Mouse (Mus musculus) neural tube, embryonic 11.5 days (tissue): ENCODE measurements at regions not wholly inside any gene's neighbourhood (a gene's known extent, or its start where the extent isn't known, plus 50 kb on each side); places are given as distances from the start of the nearest gene placed in this dataset.

Source experiments
- ATAC-seq: fragments of 200-750 bp; cut with Nextera tagmentation; 2 replicates; pipeline ENCODE4 v1.8.0; 2017; ENCODE audit warnings: moderate number of reproducible peaks, mild to moderate bottlenecking, moderate TSS enrichment, moderate library complexity; ENCODE audit not compliant: insufficient read depth, low FRiP score, low TSS enrichment
- DNase-seq: peaks from one replicate; pipeline ENCODE4 v3.0.0-alpha.2; 2015; ENCODE audit warnings: low spot score
- H3K27ac ChIP-seq: fragments of 300-500 bp; sonication (generic); 2 replicates; pipeline ENCODE4 v1.5.1; 2014; ENCODE audit warnings: low read depth, mild to moderate bottlenecking, low read length
- H3K27me3 ChIP-seq: fragments of 300-500 bp; sonication (generic); 2 replicates; pipeline ENCODE4 v1.6.1; 2014; ENCODE audit warnings: mild to moderate bottlenecking, low read length, mixed read lengths; ENCODE audit not compliant: control insufficient read depth, insufficient read depth
- H3K36me3 ChIP-seq: fragments of 300-500 bp; sonication (generic); 2 replicates; pipeline ENCODE4 v1.6.1; 2014; ENCODE audit warnings: mild to moderate bottlenecking, low read length, moderate library complexity, mixed read lengths; ENCODE audit not compliant: control insufficient read depth, insufficient read depth
- H3K4me1 ChIP-seq: fragments of 300-500 bp; sonication (generic); 2 replicates; pipeline ENCODE4 v1.6.1; 2014; ENCODE audit warnings: low read length, mixed read lengths; ENCODE audit not compliant: control insufficient read depth, insufficient read depth
- H3K4me2 ChIP-seq: fragments of 300-500 bp; sonication (generic); 2 replicates; pipeline ENCODE4 v1.6.1; 2014; ENCODE audit warnings: low read depth, mild to moderate bottlenecking, moderate library complexity
- H3K4me3 ChIP-seq: fragments of 300-500 bp; sonication (generic); 2 replicates; pipeline ENCODE4 v1.5.1; 2014; ENCODE audit warnings: low read depth, low read length
- H3K9ac ChIP-seq: fragments of 300-500 bp; sonication (generic); 2 replicates; pipeline ENCODE4 v1.6.1; 2014; ENCODE audit warnings: mild to moderate bottlenecking, low read length
- H3K9me3 ChIP-seq: fragments of 300-500 bp; sonication (generic); 2 replicates; pipeline ENCODE4 v1.6.1; 2016; ENCODE audit warnings: low read length; ENCODE audit not compliant: control insufficient read depth
- WGBS: fragments of 180-500 bp; shearing (Covaris S2); extraction: QIAGEN DNeasy Blood & Tissue Kit; methylation state at CpG from one replicate; pipeline ENCODE4 v1.1.7; 2014; 5-methylcytosine and 5-hydroxymethylcytosine counted together

DNA sequence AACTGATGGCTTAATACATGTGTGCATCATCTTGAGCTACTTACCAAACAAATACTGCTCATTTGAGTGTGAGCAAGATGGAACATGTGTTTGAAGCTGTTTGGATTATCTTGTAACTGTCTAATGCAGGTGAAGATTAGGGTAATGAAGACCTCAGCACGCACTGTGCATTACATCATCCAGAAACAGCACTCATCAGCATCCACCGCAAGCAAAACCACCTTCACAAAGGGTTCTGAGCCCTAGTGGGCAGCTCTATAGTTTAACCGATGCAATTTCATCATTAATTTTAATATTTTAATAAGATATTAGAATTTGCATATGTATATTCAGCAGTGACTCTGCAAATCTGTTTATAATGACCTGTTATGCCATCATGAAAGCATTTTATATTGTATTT is 664.1 kb downstream of the Lrriq3 start:
- WGBS = 96% methylated on average over 3 of the region's 3 CpGs
- ATAC-seq = no peak; the same call in 1 of the 2 replicates
- no peaks in the 10 kb centered on the region for H3K9me3 ChIP-seq

DNA sequence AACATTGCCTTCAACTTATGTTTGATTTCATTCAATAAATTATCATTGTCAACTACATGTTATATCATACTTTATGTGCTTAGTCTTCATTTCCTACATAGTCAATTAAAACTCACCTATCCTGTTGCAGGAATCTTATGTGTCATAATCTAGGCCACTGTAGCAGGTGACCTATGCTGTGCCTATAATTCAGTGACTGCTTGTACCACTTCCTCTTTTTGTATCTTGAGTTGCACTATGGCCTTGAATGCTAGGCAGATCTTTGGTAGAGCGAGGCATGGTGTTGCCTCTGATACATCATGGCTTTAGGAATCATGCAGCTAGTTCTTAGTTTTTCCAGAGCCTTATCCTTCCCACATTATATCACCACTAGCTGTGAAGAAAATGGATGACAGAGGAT is 682.8 kb downstream of the Lrriq3 start:
- H3K4me1 ChIP-seq = no peaks in the 10 kb centered on the region
- H3K9ac ChIP-seq = no peak overlapping the region
- H3K4me3 ChIP-seq = no peak overlapping the region
- no peak for DNase-seq
- H3K4me2 ChIP-seq = no peak overlapping the region
- ATAC-seq = no peak
- H3K27ac ChIP-seq = no peak overlapping the region
- H3K27me3 ChIP-seq = no peaks in the 10 kb centered on the region
- no peaks in the 10 kb centered on the region for H3K9me3 ChIP-seq
- 88% methylated on average over 1 of the region's 1 CpGs for WGBS
- H3K36me3 ChIP-seq = no peaks in the 10 kb centered on the region

More for the DNA sequence above, 664.1 kb downstream of the Lrriq3 start:
- no peak overlapping the region for H3K4me2 ChIP-seq
- H3K27ac ChIP-seq = no peak overlapping the region
- no peak overlapping the region for H3K9ac ChIP-seq
- no peaks in the 10 kb centered on the region for H3K27me3 ChIP-seq
- no peak overlapping the region for H3K4me3 ChIP-seq
- no peaks in the 10 kb centered on the region for H3K36me3 ChIP-seq
- no peak for DNase-seq
- H3K4me1 ChIP-seq = no peaks in the 10 kb centered on the region

DNA sequence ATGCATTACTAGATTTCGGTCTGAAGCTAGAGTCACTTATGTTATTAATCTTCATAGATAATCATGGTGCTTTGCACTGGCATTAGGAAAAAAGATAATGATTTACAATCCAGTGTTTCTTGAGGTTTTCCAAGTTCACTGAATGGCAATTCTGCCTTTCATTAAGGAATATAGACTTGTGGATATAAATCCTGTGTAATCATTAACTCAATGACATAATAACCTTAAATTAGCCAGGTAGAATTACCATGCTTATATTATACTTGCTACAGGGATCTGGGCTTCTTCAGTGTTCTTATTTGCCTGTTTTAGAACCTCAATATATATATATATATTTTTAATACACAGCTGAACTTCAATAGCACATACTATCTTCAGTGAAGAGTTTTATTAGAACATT is 683.8 kb downstream of the Lrriq3 start:
- Histone ChIP-seq H3K4me3 (no peak overlapping the region), H3K4me1 (no peaks in the 10 kb centered on the region), H3K27me3 (no peaks in the 10 kb centered on the region), H3K27ac (no peak overlapping the region), H3K4me2 (no peak overlapping the region), H3K36me3 (no peaks in the 10 kb centered on the region), H3K9ac (no peak overlapping the region), H3K9me3 (no peaks in the 10 kb centered on the region)
- no peak for DNase-seq
- ATAC-seq = no peak
- 94% methylated on average over 1 of the region's 1 CpGs for WGBS

DNA sequence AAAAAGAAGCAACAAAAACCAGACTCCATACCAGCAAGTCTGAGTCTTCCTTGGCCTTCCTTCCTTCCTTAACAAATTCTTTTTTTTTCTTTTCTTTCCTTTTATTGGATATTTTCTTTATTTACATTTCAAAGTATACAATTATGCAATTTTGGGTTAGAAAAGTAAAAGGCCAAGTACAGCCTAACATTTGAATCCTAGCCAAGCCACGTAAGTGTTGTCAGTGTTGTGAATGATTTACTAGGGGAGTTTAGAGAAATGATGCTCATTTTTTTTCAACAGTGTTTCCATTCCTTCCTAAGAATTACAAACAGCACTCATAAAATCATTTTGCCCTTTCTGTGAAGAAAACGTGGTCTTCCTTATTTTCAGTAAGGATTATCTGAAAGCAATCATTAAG is 722.5 kb downstream of the Lrriq3 start:
- WGBS = 75% methylated on average over 2 of the region's 2 CpGs
- Histone ChIP-seq H3K4me2 (no peak overlapping the region), H3K4me3 (no peak overlapping the region), H3K9ac (no peak overlapping the region), H3K27me3 (no peaks in the 10 kb centered on the region), H3K9me3 (no peaks in the 10 kb centered on the region), H3K27ac (no peak overlapping the region), H3K36me3 (no peaks in the 10 kb centered on the region), H3K4me1 (no peaks in the 10 kb centered on the region)
- ATAC-seq (no peak), DNase-seq (no peak)

DNA sequence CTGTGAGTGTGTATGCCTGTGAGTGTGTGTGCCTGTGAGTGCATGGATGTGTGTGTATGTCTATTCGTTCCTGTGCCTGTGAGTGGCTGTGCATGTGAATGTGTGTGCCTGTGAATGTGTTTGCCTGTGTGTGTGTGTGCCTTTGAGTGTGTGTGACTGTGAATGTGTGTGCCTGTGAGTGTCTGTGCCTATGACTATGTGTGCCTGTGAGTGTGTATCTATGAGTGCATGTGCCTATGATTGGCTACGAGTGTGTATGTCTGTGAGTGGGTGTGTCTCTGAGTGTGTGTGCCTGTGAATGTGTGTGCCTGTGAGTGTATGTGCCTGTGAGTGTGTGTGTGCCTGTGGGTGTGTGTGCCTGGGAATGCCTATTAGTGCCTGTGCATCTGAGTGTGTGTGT is 731.6 kb downstream of the Lrriq3 start:
- Histone ChIP-seq H3K4me2 (no peak overlapping the region), H3K27ac (no peak overlapping the region), H3K36me3 (no peaks in the 10 kb centered on the region), H3K9ac (no peak overlapping the region), H3K27me3 (no peaks in the 10 kb centered on the region), H3K4me1 (no peaks in the 10 kb centered on the region), H3K4me3 (no peak overlapping the region), H3K9me3 (no peaks in the 10 kb centered on the region)
- DNase-seq (no peak), ATAC-seq (no peak)
- WGBS = 94% methylated on average over 2 of the region's 2 CpGs

DNA sequence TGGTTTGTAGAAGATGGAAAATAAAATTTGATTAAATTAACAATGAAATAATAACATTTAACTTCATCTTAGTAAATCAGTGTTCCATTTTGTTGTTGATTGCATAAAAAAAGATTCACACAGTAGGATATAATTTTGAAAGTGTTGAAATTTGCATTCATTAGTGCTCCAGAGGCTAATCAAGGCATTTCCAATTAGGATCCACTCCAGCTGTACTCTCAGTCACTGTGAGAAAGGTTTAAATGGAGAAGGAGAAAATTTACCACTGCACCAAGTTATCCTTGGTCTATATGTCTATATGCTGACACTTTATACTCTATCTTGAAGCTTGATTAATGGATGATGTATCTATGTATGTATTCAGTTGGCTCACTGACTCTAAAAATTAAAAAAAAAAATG is 695.3 kb upstream of the Negr1 start:
- H3K9ac ChIP-seq = no peak overlapping the region
- no peak overlapping the region for H3K4me3 ChIP-seq
- H3K9me3 ChIP-seq = no peaks in the 10 kb centered on the region
- H3K36me3 ChIP-seq = no peaks in the 10 kb centered on the region
- ATAC-seq (no peak), DNase-seq (no peak)
- H3K4me2 ChIP-seq = no peak overlapping the region
- no peaks in the 10 kb centered on the region for H3K27me3 ChIP-seq
- no peaks in the 10 kb centered on the region for H3K4me1 ChIP-seq
- H3K27ac ChIP-seq = no peak overlapping the region

DNA sequence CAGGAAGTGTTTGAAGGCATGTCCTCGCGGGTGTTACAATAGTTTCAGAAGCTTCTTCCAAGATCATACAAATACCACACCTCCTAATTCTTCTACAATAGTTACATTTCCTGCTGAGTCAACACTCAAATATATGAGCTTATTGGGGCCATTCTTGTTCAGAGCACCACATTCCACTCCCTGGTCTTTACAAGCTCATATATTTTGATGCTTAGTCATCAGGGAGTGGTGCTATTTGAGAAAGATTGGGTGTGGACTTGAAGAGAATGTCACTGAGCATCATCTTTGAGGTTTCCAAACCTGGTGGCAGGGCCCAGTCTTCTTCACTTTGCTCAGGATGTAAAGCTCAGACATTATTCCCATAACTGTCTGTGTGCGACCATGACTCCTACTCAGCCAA is 685.9 kb upstream of the Negr1 start:
- Histone ChIP-seq H3K9ac (no peak overlapping the region), H3K4me1 (no peaks in the 10 kb centered on the region), H3K4me2 (no peak overlapping the region), H3K27me3 (no peaks in the 10 kb centered on the region), H3K27ac (no peak overlapping the region), H3K36me3 (no peaks in the 10 kb centered on the region), H3K4me3 (no peak overlapping the region), H3K9me3 (no peaks in the 10 kb centered on the region)
- ATAC-seq (no peak), DNase-seq (no peak)
- 94% methylated on average over 3 of the region's 3 CpGs for whole genome bisulfite sequencing

DNA sequence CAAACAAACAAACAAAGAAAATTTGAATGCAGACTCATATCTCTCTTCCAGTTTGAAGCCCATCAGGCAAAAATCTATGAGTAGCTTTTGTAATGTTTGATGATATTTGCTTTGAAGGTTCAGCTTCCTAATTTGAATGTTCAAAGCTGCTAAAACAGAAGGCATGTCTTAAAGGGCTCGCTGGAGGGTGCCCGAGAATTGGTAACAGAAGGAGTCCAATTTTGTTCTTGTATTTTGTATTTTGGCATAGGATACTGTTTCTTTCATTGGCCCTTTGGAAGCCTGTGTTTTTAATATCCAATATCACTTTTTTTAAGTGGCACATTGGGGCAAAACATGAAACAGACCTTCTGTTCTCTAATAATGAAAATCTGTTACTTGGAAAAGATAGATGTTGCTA is 683.2 kb upstream of the Negr1 start:
- H3K27me3 ChIP-seq = no peaks in the 10 kb centered on the region
- no peak overlapping the region for H3K9ac ChIP-seq
- H3K4me1 ChIP-seq = no peaks in the 10 kb centered on the region
- DNase-seq = no peak
- no peaks in the 10 kb centered on the region for H3K9me3 ChIP-seq
- H3K4me3 ChIP-seq = no peak overlapping the region
- ATAC-seq = no peak
- 85% methylated on average over 2 of the region's 2 CpGs for WGBS
- no peak overlapping the region for H3K4me2 ChIP-seq
- H3K36me3 ChIP-seq = no peaks in the 10 kb centered on the region
- no peak overlapping the region for H3K27ac ChIP-seq

DNA sequence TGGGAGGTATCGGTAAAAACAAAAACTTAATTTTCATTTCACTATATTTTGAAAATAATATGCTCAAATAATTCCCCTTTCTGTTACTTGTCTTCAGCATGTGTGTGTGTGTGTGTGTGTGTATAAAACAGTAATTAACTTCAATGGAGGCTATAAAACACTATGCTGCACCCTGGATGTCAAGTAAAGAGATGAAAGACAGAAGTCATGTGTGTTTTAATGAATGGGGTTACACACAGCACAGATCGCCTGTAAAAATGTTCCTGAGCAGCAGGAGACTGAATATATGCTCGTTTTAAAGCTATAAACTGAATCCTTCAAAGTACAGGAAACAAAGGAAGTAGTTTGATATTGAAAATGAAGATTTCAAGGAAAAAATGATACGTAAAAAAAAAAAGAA is 680.9 kb upstream of the Negr1 start:
- no peak for ATAC-seq

More for the DNA sequence above, 680.9 kb upstream of the Negr1 start:
- Histone ChIP-seq H3K4me1 (no peaks in the 10 kb centered on the region), H3K27me3 (no peaks in the 10 kb centered on the region), H3K4me3 (no peak overlapping the region), H3K9me3 (no peaks in the 10 kb centered on the region), H3K36me3 (no peaks in the 10 kb centered on the region), H3K27ac (no peak overlapping the region), H3K9ac (no peak overlapping the region), H3K4me2 (no peak overlapping the region)
- DNase-seq = no peak
- WGBS = 68% methylated on average over 4 of the region's 4 CpGs
